Mouse (Mus musculus): ENCODE results near the gene Lrrc29. TPM values are rescaled to one million over a fixed set of nuclear protein-coding genes. Genes with fewer than 3 reads are reported as not detected.

Lrrc29 gene
- polyA plus RNA-seq, 1 experiment from 2014 or later: 1.1 TPM

GRCm38 (mm10) chr8:105307670-105308069 is 18.4 kb downstream of the Lrrc29 start:
- Histone ChIP-seq H3K4me2 (no peak overlapping the region), H3K27ac (ENCODE audit: low read depth, low read length) (no peak overlapping the region), H3K36me3 (ENCODE audit: control insufficient read depth, insufficient read depth, low read length) (peaks cover 9% of the 10 kb centered on the region; the same call in 1 of the 2 replicates), H3K9me3 (ENCODE audit: control insufficient read depth, low read length) (no peaks in the 10 kb centered on the region), H3K4me3 (ENCODE audit: low read depth, low read length) (no peak overlapping the region), H3K9ac (ENCODE audit: low read length) (no peak overlapping the region), H3K4me1 (ENCODE audit: control insufficient read depth, insufficient read depth, low read length) (peaks cover 8% of the 10 kb centered on the region), H3K27me3 (ENCODE audit: control insufficient read depth, insufficient read depth, low read length) (no peaks in the 10 kb centered on the region)
- ATAC-seq (ENCODE audit: low FRiP score): no peak
- 94% methylated on average over 13 of the region's 13 CpGs for WGBS
- DNase-seq (ENCODE audit: low spot score, missing footprints): peak; percentile 35

GRCm38 (mm10) chr8:105306146-105306691 is 19.9 kb downstream of the Lrrc29 start:
- Histone ChIP-seq H3K4me3 (ENCODE audit: low read depth, low read length) (no peak overlapping the region), H3K9ac (ENCODE audit: low read length) (no peak overlapping the region), H3K4me2 (peak overlapping the region; percentile 14; the same call in 1 of the 2 replicates), H3K27me3 (ENCODE audit: control insufficient read depth, insufficient read depth, low read length) (no peaks in the 10 kb centered on the region), H3K9me3 (ENCODE audit: control insufficient read depth, low read length) (no peaks in the 10 kb centered on the region), H3K36me3 (ENCODE audit: control insufficient read depth, insufficient read depth, low read length) (peaks cover 18% of the 10 kb centered on the region), H3K27ac (ENCODE audit: low read depth, low read length) (0 out of 2 replicates have a peak overlapping the region, but pooled peaks have one; percentile 20), H3K4me1 (ENCODE audit: control insufficient read depth, insufficient read depth, low read length) (peaks cover 8% of the 10 kb centered on the region)
- WGBS: 61% methylated on average over 5 of the region's 5 CpGs
- ATAC-seq (ENCODE audit: low FRiP score) (peak; percentile 23; the same call in 1 of the 2 replicates), DNase-seq (ENCODE audit: low spot score, missing footprints) (peak; percentile 77)

- Histone ChIP-seq H3K4me2 (peak within 1 kb of the TSS; percentile 14), H3K4me3 (ENCODE audit: low read depth, low read length) (no peak within 1 kb of the TSS; the same call in 1 of the 2 replicates), H3K27ac (ENCODE audit: low read depth, low read length) (0 out of 2 replicates have a peak within 1 kb of the TSS, but pooled peaks have one; percentile 20), H3K9ac (ENCODE audit: low read length) (no peak within 1 kb of the TSS), H3K36me3 (ENCODE audit: control insufficient read depth, insufficient read depth, low read length) (peaks cover 21% of the 10 kb centered on the region), H3K4me1 (ENCODE audit: control insufficient read depth, insufficient read depth, low read length) (peaks cover 8% of the 10 kb centered on the region), H3K27me3 (ENCODE audit: control insufficient read depth, insufficient read depth, low read length) (no peaks in the 10 kb centered on the region), H3K9me3 (ENCODE audit: control insufficient read depth, low read length) (no peaks in the 10 kb centered on the region)
- 9% methylated on average over 28 of the region's 30 CpGs for WGBS
- peak; percentile 91 for DNase-seq (ENCODE audit: low spot score, missing footprints)
- ATAC-seq (ENCODE audit: low FRiP score): peak; percentile 65
Measured at GRCm38 (mm10) chr8:105305211-105306145, 20.6 kb downstream of the Lrrc29 start, which contains the start of gene Elmo3. Gene Elmo3 (plus strand): TSS chr8:105305601.

GRCm38 (mm10) chr8:105304325-105305210 is 21.5 kb downstream of the Lrrc29 start:
- H3K9me3 ChIP-seq (ENCODE audit: control insufficient read depth, low read length): no peaks in the 10 kb centered on the region
- H3K36me3 ChIP-seq (ENCODE audit: control insufficient read depth, insufficient read depth, low read length): peaks cover 28% of the 10 kb centered on the region
- DNase-seq (ENCODE audit: low spot score, missing footprints) (peak; percentile 82), ATAC-seq (ENCODE audit: low FRiP score) (no peak)
- H3K27ac ChIP-seq (ENCODE audit: low read depth, low read length): no peak overlapping the region
- no peaks in the 10 kb centered on the region for H3K27me3 ChIP-seq (ENCODE audit: control insufficient read depth, insufficient read depth, low read length)
- H3K4me2 ChIP-seq: no peak overlapping the region
- no peak overlapping the region for H3K4me3 ChIP-seq (ENCODE audit: low read depth, low read length)
- H3K9ac ChIP-seq (ENCODE audit: low read length): no peak overlapping the region
- WGBS: 84% methylated on average over 9 of the region's 9 CpGs
- H3K4me1 ChIP-seq (ENCODE audit: control insufficient read depth, insufficient read depth, low read length): peaks cover 8% of the 10 kb centered on the region

- 90% methylated on average over 9 of the region's 9 CpGs for WGBS
- peaks cover 10% of the 10 kb centered on the region for H3K4me1 ChIP-seq (ENCODE audit: control insufficient read depth, insufficient read depth, low read length)
- H3K4me2 ChIP-seq: no peak overlapping the region
- no peak overlapping the region for H3K9ac ChIP-seq (ENCODE audit: low read length)
- DNase-seq (ENCODE audit: low spot score, missing footprints): no peak
- ATAC-seq (ENCODE audit: low FRiP score): no peak
- no peak overlapping the region for H3K4me3 ChIP-seq (ENCODE audit: low read depth, low read length)
- peaks cover 28% of the 10 kb centered on the region for H3K36me3 ChIP-seq (ENCODE audit: control insufficient read depth, insufficient read depth, low read length)
- H3K9me3 ChIP-seq (ENCODE audit: control insufficient read depth, low read length): no peaks in the 10 kb centered on the region
- no peak overlapping the region for H3K27ac ChIP-seq (ENCODE audit: low read depth, low read length)
- no peaks in the 10 kb centered on the region for H3K27me3 ChIP-seq (ENCODE audit: control insufficient read depth, insufficient read depth, low read length)
Measured at GRCm38 (mm10) chr8:105303874-105304273, 22.2 kb downstream of the Lrrc29 start.

GRCm38 (mm10) chr8:105303396-105303795 is 22.7 kb downstream of the Lrrc29 start:
- no peak overlapping the region for H3K4me3 ChIP-seq (ENCODE audit: low read depth, low read length)
- H3K9ac ChIP-seq (ENCODE audit: low read length): no peak overlapping the region
- H3K27ac ChIP-seq (ENCODE audit: low read depth, low read length): no peak overlapping the region
- H3K4me1 ChIP-seq (ENCODE audit: control insufficient read depth, insufficient read depth, low read length): peaks cover 15% of the 10 kb centered on the region
- WGBS: 85% methylated on average over 8 of the region's 8 CpGs
- no peak for DNase-seq (ENCODE audit: low spot score, missing footprints)
- H3K27me3 ChIP-seq (ENCODE audit: control insufficient read depth, insufficient read depth, low read length): no peaks in the 10 kb centered on the region
- H3K4me2 ChIP-seq: no peak overlapping the region
- H3K36me3 ChIP-seq (ENCODE audit: control insufficient read depth, insufficient read depth, low read length): peaks cover 30% of the 10 kb centered on the region
- no peak for ATAC-seq (ENCODE audit: low FRiP score)
- no peaks in the 10 kb centered on the region for H3K9me3 ChIP-seq (ENCODE audit: control insufficient read depth, low read length)

- H3K27me3 ChIP-seq (ENCODE audit: control insufficient read depth, insufficient read depth, low read length): no peaks in the 10 kb centered on the region
- no peak overlapping the region for H3K9ac ChIP-seq (ENCODE audit: low read length)
- H3K4me1 ChIP-seq (ENCODE audit: control insufficient read depth, insufficient read depth, low read length): peaks cover 11% of the 10 kb centered on the region
- no peak overlapping the region for H3K4me3 ChIP-seq (ENCODE audit: low read depth, low read length)
- peak; percentile 28 for DNase-seq (ENCODE audit: low spot score, missing footprints)
- no peak overlapping the region for H3K27ac ChIP-seq (ENCODE audit: low read depth, low read length)
- no peaks in the 10 kb centered on the region for H3K9me3 ChIP-seq (ENCODE audit: control insufficient read depth, low read length)
- no peak overlapping the region for H3K4me2 ChIP-seq
- H3K36me3 ChIP-seq (ENCODE audit: control insufficient read depth, insufficient read depth, low read length): peaks cover 22% of the 10 kb centered on the region
- no peak for ATAC-seq (ENCODE audit: low FRiP score)
- 92% methylated on average over 8 of the region's 8 CpGs for WGBS
Measured at GRCm38 (mm10) chr8:105299962-105300361, 26.1 kb downstream of the Lrrc29 start.

- no peak overlapping the region for H3K27ac ChIP-seq (ENCODE audit: low read depth, low read length)
- H3K36me3 ChIP-seq (ENCODE audit: control insufficient read depth, insufficient read depth, low read length): peaks cover 22% of the 10 kb centered on the region
- 67% methylated on average over 18 of the region's 18 CpGs for WGBS
Measured at GRCm38 (mm10) chr8:105298351-105299252, 27.5 kb downstream of the Lrrc29 start.

More at GRCm38 (mm10) chr8:105298351-105299252, 27.5 kb downstream of the Lrrc29 start:
- DNase-seq (ENCODE audit: low spot score, missing footprints): peak; percentile 72
- peak overlapping the region; percentile 99 for H3K4me3 ChIP-seq (ENCODE audit: low read depth, low read length)
- no peak for ATAC-seq (ENCODE audit: low FRiP score)
- no peaks in the 10 kb centered on the region for H3K27me3 ChIP-seq (ENCODE audit: control insufficient read depth, insufficient read depth, low read length)
- H3K9ac ChIP-seq (ENCODE audit: low read length): peak overlapping the region; percentile 95
- H3K4me1 ChIP-seq (ENCODE audit: control insufficient read depth, insufficient read depth, low read length): peaks cover 11% of the 10 kb centered on the region
- H3K9me3 ChIP-seq (ENCODE audit: control insufficient read depth, low read length): no peaks in the 10 kb centered on the region
- H3K4me2 ChIP-seq: peak overlapping the region; percentile 94
